Comparison of ENCODE assay signal across 11 mouse cellular contexts in genomic region chr10:58381904-58382303, GRCm38 (mm10). TPM values are rescaled to one million over a fixed set of nuclear protein-coding genes. Genes with fewer than 3 reads are reported as not detected.
DNase-seq lines count a peak whose midpoint lies in the region; ATAC-seq and TF ChIP-seq lines count a peak whose summit lies in the region.
"Had no signal": no experiment of that assay in that cellular context is flagged by ENCODE, and none has a peak within 500 bp of the region (broad histone marks: within the 10 kb centered on the region; RNA-seq: fewer than 3 reads in every experiment).

No protein-coding gene starts in this region.

- no peak overlapping the region for H3K4me2 ChIP-seq in liver, embryonic 14.5 days (ENCODE audit: low read depth)
- no peak overlapping the region for H3K4me2 ChIP-seq in liver, embryonic 11.5 days
- H3K4me2 ChIP-seq in myocyte (ENCODE audit: low read depth) = peak overlapping the region; percentile 70

- no peaks in the 10 kb centered on the region for H3K9me3 ChIP-seq in liver, embryonic 14.5 days (ENCODE audit: control insufficient read depth, low read length)
- H3K9me3 ChIP-seq in liver, embryonic 11.5 days (ENCODE audit: control insufficient read depth, low read length) = no peaks in the 10 kb centered on the region

- 0 out of 2 replicates have a peak, but pooled peaks have one; percentile 20 for ATAC-seq in liver, embryonic 14.5 days (ENCODE audit: insufficient read depth)
- ATAC-seq in liver, embryonic 11.5 days (replicated peaks; ENCODE audit: low FRiP score) = no peak
- ATAC-seq in granulocyte monocyte progenitor cell, adult 5-6 weeks (replicated peaks; ENCODE audit: poor library complexity, severe bottlenecking) = peak; percentile 73

- no peaks in the 10 kb centered on the region for H3K36me3 ChIP-seq in liver, embryonic 14.5 days (replicated peaks; ENCODE audit: control insufficient read depth, insufficient read depth, low read depth)
- H3K36me3 ChIP-seq in liver, embryonic 11.5 days (ENCODE audit: control insufficient read depth, insufficient read depth, low read length) = no peaks in the 10 kb centered on the region
- no peaks in the 10 kb centered on the region for H3K36me3 ChIP-seq in myocyte (ENCODE audit: control insufficient read depth, insufficient read depth)
- H3K36me3 ChIP-seq in kidney, adult 2 months (ENCODE audit: control insufficient read depth, insufficient read depth, low read length) = no peaks in the 10 kb centered on the region

- 15% methylated on average over 1 of the region's 1 CpGs for WGBS in liver, embryonic 14.5 days (ENCODE audit: insufficient replicate concordance)
- WGBS in liver, embryonic 11.5 days = 45% methylated on average over 1 of the region's 1 CpGs
- 73% methylated on average over 1 of the region's 1 CpGs for whole genome bisulfite sequencing in kidney, adult 2 months

- no peak for TF ChIP-seq EP300 in liver, embryonic 14.5 days (IDR thresholded peaks at IDR 0.05; ENCODE audit: low read depth)

- DNase-seq in heart, adult 11 months = peak; percentile 86
- no peak for DNase-seq in heart, postnatal 25 days (ENCODE audit: low spot score)
- no peak for DNase-seq in liver, embryonic 14.5 days (ENCODE audit: low read depth in 3 of 3, low spot score in 3 of 3)
- no peak for DNase-seq in liver, embryonic 11.5 days (ENCODE audit: low spot score)
- DNase-seq in spleen, postnatal 36 days (ENCODE audit: low spot score in 2 of 2) = no peak
- DNase-seq in kidney, adult 2 months = no peak
- DNase-seq: cerebellum, adult 9-10 months; kidney, adult 8-10 months had no signal

- TF ChIP-seq CTCF in liver, embryonic 14.5 days (IDR thresholded peaks at IDR 0.05; ENCODE audit: low read depth) = no peak
- TF ChIP-seq CTCF in kidney, adult 2 months (conservative IDR thresholded peaks at IDR 0.05; ENCODE audit: insufficient read depth, insufficient read length, low read depth, low read length) = no peak

- TF ChIP-seq POLR2A in myocyte (IDR thresholded peaks at IDR 0.05; ENCODE audit: insufficient read length, low read depth) = no peak
- no peak for TF ChIP-seq POLR2A in kidney, adult 2 months (IDR thresholded peaks at IDR 0.05; ENCODE audit: low read depth, low read length)

- peaks cover 95% of the 10 kb centered on the region for H3K79me2 ChIP-seq in myocyte (ENCODE audit: control insufficient read depth, insufficient read depth)

- H3ac ChIP-seq in myocyte (ENCODE audit: control insufficient read depth, insufficient read length) = no peak overlapping the region

- no peak overlapping the region for H3K4me3 ChIP-seq in liver, embryonic 14.5 days (ENCODE audit: insufficient read depth in 1 of 2, low read depth in 2 of 2, low read length in 2 of 2)
- H3K4me3 ChIP-seq in liver, embryonic 11.5 days (ENCODE audit: low read depth, low read length) = no peak overlapping the region
- H3K4me3 ChIP-seq in myocyte = no peak overlapping the region
- no peak overlapping the region for H3K4me3 ChIP-seq in kidney, adult 2 months (ENCODE audit: insufficient read depth, low read depth, low read length)

- intact Hi-C loops in heart, postnatal 25 days (cut with DNase I) = no loop called here

- H3K27me3 ChIP-seq in liver, embryonic 14.5 days (ENCODE audit: control insufficient read depth, insufficient read depth, low read length) = no peaks in the 10 kb centered on the region
- no peaks in the 10 kb centered on the region for H3K27me3 ChIP-seq in liver, embryonic 11.5 days (replicated peaks; ENCODE audit: control insufficient read depth, insufficient read depth, low read length)
- no peaks in the 10 kb centered on the region for H3K27me3 ChIP-seq in myocyte (ENCODE audit: control insufficient read depth, insufficient read depth, insufficient read length)
- no peaks in the 10 kb centered on the region for H3K27me3 ChIP-seq in kidney, adult 2 months (replicated peaks; ENCODE audit: control insufficient read depth, insufficient read depth, low read length)
- H3K27me3 ChIP-seq: CH12.LX had no signal

- H3K4me1 ChIP-seq in liver, embryonic 14.5 days (replicated peaks; ENCODE audit: control insufficient read depth in 2 of 2, insufficient read depth in 2 of 2, low read length in 1 of 2) = peaks cover 8 to 27% of the 10 kb centered on the region in 2 experiments
- H3K4me1 ChIP-seq in liver, embryonic 11.5 days (replicated peaks; ENCODE audit: control insufficient read depth, insufficient read depth, low read length) = peaks cover 23% of the 10 kb centered on the region
- 0 out of 2 replicates have a peak, but pooled peaks cover 3% of the 10 kb centered on the region for H3K4me1 ChIP-seq in kidney, adult 2 months (ENCODE audit: control insufficient read depth, insufficient read depth, low read length)

- no peak overlapping the region for H3K27ac ChIP-seq in liver, embryonic 14.5 days
- H3K27ac ChIP-seq in liver, embryonic 11.5 days (ENCODE audit: low read depth, low read length) = no peak overlapping the region
- no peak overlapping the region for H3K27ac ChIP-seq in kidney, adult 2 months (ENCODE audit: insufficient read depth, low read depth, low read length)

- H3K9ac ChIP-seq in liver, embryonic 14.5 days (replicated peaks) = no peak overlapping the region
- no peak overlapping the region for H3K9ac ChIP-seq in liver, embryonic 11.5 days (ENCODE audit: low read depth, low read length)

TF ChIP-seq in myocyte, 11 proteins besides CTCF, POLR2A, EP300 and RAD21:
- TF ChIP-seq E2F4 (IDR thresholded peaks at IDR 0.05; ENCODE audit: insufficient read depth) (no peak), USF1 (IDR thresholded peaks at IDR 0.05; ENCODE audit: low read depth) (no peak), CEBPB (IDR thresholded peaks at IDR 0.05; ENCODE audit: insufficient read depth, poor library complexity, severe bottlenecking) (no peak), SRF (IDR thresholded peaks at IDR 0.05; ENCODE audit: control insufficient read depth, insufficient read length, low read depth) (no peak), TCF12 (IDR thresholded peaks at IDR 0.05; ENCODE audit: insufficient read depth, poor library complexity, severe bottlenecking) (no peak), POLR2AphosphoS2 (IDR thresholded peaks at IDR 0.05; ENCODE audit: insufficient read length, low read depth) (no peak), REST (IDR thresholded peaks at IDR 0.05; ENCODE audit: insufficient read depth, insufficient read length) (no peak), MYOG (IDR thresholded peaks at IDR 0.05; ENCODE audit: control insufficient read depth in 1 of 3, insufficient read depth in 1 of 3, insufficient read length in 2 of 3, low read depth in 2 of 3) (no peak), TCF3 (IDR thresholded peaks at IDR 0.05; ENCODE audit: insufficient read length, low read depth) (no peak), MAX (IDR thresholded peaks at IDR 0.05; ENCODE audit: low read depth) (no peak), MYOD1 (IDR thresholded peaks at IDR 0.05; ENCODE audit: control insufficient read depth in 1 of 3, insufficient read length in 2 of 3, low read depth in 2 of 3) (no peak)

RNA-seq across cellular contexts. Expression of gene Lims1, which starts 58.6 kb away (rescaled TPM):
- total RNA-seq in heart, postnatal 25 days (2021) = 100 to 1,000 TPM; 168 to 192 TPM
- 14.4 and 20.9 TPM in 2 replicates for polyA plus RNA-seq in liver, embryonic 14.5 days (2012; rRNA removed)
- polyA plus RNA-seq in liver, embryonic 14.5 days (2014; fragmentation: Nextera tagmentation; extraction: Ambion mirVana) = 69.0 and 77.5 TPM in 2 replicates
- polyA plus RNA-seq in liver, embryonic 11.5 days (2014; fragmentation: Nextera tagmentation; extraction: Ambion mirVana) = 110 and 131 TPM in 2 replicates
- 61.1 and 85.1 TPM in 2 replicates for total RNA-seq in granulocyte monocyte progenitor cell, adult 5-6 weeks (2014; fragmentation: Nextera tagmentation)
- total RNA-seq in granulocyte monocyte progenitor cell, adult 5-6 weeks (2017) = 72.9 and 90.6 TPM in 2 replicates
- polyA plus RNA-seq in myocyte (2012; fragmentation: generic; extraction: Trizol) = 23.0 TPM
- polyA plus RNA-seq in kidney, adult 2 months (2012; rRNA removed) = 14.5 and 16.1 TPM in 2 replicates
